Mouse (Mus musculus) forebrain, embryonic 16.5 days (tissue): ENCODE data around the gene Supt3. TPM values are rescaled to one million over a fixed set of nuclear protein-coding genes. Genes with fewer than 3 reads are reported as not detected.

Experiments used
- ATAC-seq: fragments of 200-750 bp; cut with Nextera tagmentation; 2 replicates; pipeline ENCODE4 v1.8.0; 2017; ENCODE audit warnings: mild to moderate bottlenecking, moderate library complexity
- H3K27ac ChIP-seq: fragments of 300-500 bp; sonication (generic); 2 replicates; pipeline ENCODE4 v1.5.1; 2014; ENCODE audit warnings: low read length, control low read depth
- H3K27me3 ChIP-seq: fragments of 300-500 bp; sonication (generic); replicated peaks from 2 replicates; pipeline ENCODE4 v1.6.1; 2014; ENCODE audit warnings: low read length; ENCODE audit not compliant: control insufficient read depth, insufficient read depth
- H3K36me3 ChIP-seq: fragments of 300-500 bp; sonication (generic); 2 replicates; pipeline ENCODE4 v1.6.1; 2014; ENCODE audit not compliant: control insufficient read depth, insufficient read depth
- H3K4me1 ChIP-seq: fragments of 300-500 bp; sonication (generic); replicated peaks from 2 replicates; pipeline ENCODE4 v1.6.1; 2014; ENCODE audit warnings: low read length; ENCODE audit not compliant: control insufficient read depth, insufficient read depth
- H3K4me2 ChIP-seq: fragments of 300-500 bp; sonication (generic); 2 replicates; pipeline ENCODE4 v1.6.1; 2014; ENCODE audit warnings: mild to moderate bottlenecking, low read length, control low read depth
- H3K4me3 ChIP-seq: fragments of 300-500 bp; sonication (generic); replicated peaks from 2 replicates; pipeline ENCODE4 v1.5.1; 2014; ENCODE audit warnings: mild to moderate bottlenecking, low read length, control low read depth
- H3K9ac ChIP-seq: fragments of 300-500 bp; sonication (generic); replicated peaks from 2 replicates; pipeline ENCODE4 v1.6.1; 2014; ENCODE audit warnings: low read depth, low read length, control low read depth
- H3K9me3 ChIP-seq: fragments of 300-500 bp; sonication (generic); 2 replicates; pipeline ENCODE4 v1.6.1; 2016; ENCODE audit warnings: low read length; ENCODE audit not compliant: control insufficient read depth
- WGBS: fragments of 180-500 bp; shearing (Covaris S2); extraction: QIAGEN DNeasy Blood & Tissue Kit; methylation state at CpG from one replicate; pipeline ENCODE4 v1.1.7; 2014; 5-methylcytosine and 5-hydroxymethylcytosine counted together
- polyA plus RNA-seq: library from polyadenylated mRNA; unstranded; fragments of >200 nt; fragmentation: Nextera tagmentation; extraction: Ambion mirVana; gene quantifications from 2 replicates; pipeline ENCODE4 v1.2.1, GENCODE M21; 2015

Supt3 gene
- polyA plus RNA-seq, 1 experiment from 2014 or later: 20.5 TPM

DNA sequence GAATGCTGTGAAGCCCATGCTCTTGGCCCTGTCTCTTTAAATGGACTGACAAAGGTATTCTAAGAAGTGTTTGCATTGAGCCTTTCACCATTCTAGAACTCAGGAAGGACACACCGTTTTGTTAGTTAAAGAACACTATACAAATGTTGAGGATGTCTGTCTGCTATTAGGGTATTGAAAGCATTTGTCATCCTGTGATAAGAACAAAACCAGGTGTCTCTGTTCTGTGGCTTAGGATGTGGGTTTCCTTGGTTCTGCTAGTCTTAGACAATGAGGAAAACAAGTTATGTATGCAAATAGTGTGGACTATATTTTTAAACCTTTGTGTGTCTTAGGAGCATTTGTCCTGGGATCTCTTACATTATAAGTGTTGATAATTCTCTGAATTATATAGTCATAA lies 116.6 kb downstream of the Supt3 start:
- H3K36me3 ChIP-seq: no peaks in the 10 kb centered on the region
- 68% methylated on average over 1 of the region's 1 CpGs for WGBS
- H3K4me1 ChIP-seq: no peaks in the 10 kb centered on the region
- no peaks in the 10 kb centered on the region for H3K27me3 ChIP-seq
- H3K9me3 ChIP-seq: no peaks in the 10 kb centered on the region
- no peak overlapping the region for H3K4me2 ChIP-seq
- no peak overlapping the region for H3K27ac ChIP-seq
- H3K4me3 ChIP-seq: no peak overlapping the region
- no peak overlapping the region for H3K9ac ChIP-seq
- ATAC-seq: no peak

GRCm38 (mm10) chr17:44943536-44944090 lies 166.7 kb downstream of the Supt3 start:
- Histone ChIP-seq H3K36me3 (no peaks in the 10 kb centered on the region), H3K27me3 (no peaks in the 10 kb centered on the region), H3K4me1 (no peaks in the 10 kb centered on the region), H3K27ac (no peak overlapping the region), H3K9ac (no peak overlapping the region), H3K4me2 (no peak overlapping the region), H3K4me3 (no peak overlapping the region), H3K9me3 (no peaks in the 10 kb centered on the region)
- ATAC-seq: no peak
- 76% methylated on average over 4 of the region's 4 CpGs for WGBS

DNA sequence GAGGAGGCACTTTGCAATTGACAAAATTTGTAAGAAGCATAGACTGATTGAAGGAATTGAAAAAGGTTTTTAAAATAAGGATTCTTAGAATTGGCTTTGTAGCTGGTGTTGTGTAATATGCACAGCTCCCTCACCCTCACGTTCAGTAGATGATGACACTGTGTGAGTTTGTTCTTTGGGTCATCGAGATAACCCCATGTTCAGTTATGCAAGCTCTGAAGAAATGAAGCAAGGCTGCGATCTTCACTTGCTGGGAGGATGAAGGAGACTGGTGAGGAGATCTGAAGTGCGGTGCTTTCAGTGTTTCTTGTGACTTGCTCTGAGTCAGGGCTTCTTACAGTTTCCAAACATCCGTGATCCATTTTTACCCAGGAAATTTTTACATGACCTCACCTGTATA lies 168.4 kb downstream of the Supt3 start:
- no peak overlapping the region for H3K9ac ChIP-seq
- H3K36me3 ChIP-seq: no peaks in the 10 kb centered on the region
- H3K27me3 ChIP-seq: no peaks in the 10 kb centered on the region
- H3K4me1 ChIP-seq: no peaks in the 10 kb centered on the region
- H3K4me2 ChIP-seq: no peak overlapping the region
- WGBS: 92% methylated on average over 5 of the region's 5 CpGs
- no peak overlapping the region for H3K4me3 ChIP-seq
- no peak for ATAC-seq
- no peak overlapping the region for H3K27ac ChIP-seq
- no peaks in the 10 kb centered on the region for H3K9me3 ChIP-seq

DNA sequence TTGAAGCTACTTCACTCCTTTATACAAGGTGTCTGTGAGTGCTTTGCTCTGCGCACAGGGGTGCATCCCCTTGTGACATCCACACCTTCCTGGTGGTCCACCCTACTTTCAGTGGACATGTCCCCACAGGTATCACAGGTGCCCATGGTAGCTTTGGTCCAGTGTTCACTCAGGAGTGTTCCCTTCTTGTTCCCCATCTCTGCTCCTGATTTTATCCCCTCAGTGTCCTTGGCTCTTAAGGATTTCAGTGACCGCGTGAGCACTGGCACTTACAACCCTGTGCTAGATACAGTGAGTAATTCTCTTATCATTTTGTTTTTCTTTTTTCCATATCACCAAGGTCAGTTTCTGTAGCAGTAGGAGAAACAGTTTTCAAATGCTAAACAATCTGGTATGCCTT lies 171.4 kb downstream of the Supt3 start:
- WGBS: 95% methylated on average over 3 of the region's 3 CpGs
- no peak for ATAC-seq

DNA sequence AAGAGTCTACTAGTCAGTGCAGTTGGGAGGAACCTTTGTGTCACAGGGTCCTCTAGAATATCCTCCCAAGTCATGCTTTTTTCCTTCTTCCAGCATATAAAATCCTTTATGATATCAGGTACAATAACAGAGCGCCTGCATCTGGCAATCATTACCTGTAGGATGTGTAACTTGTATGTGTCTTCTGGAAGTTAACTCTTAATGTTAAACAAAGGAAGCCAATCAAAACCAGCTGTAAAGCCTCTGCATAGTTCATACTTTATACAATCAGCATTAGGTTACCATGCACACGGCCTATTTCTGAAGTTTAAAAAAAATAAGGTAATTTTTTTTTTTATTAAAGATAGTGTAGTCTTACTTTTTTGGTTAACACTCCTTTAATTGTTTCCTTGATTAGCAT lies 179.7 kb downstream of the Supt3 start:
- no peak overlapping the region for H3K9ac ChIP-seq
- no peaks in the 10 kb centered on the region for H3K36me3 ChIP-seq
- H3K4me1 ChIP-seq: no peaks in the 10 kb centered on the region
- H3K27ac ChIP-seq: no peak overlapping the region
- no peak for ATAC-seq
- WGBS: 89% methylated on average over 2 of the region's 2 CpGs
- H3K9me3 ChIP-seq: no peaks in the 10 kb centered on the region
- H3K27me3 ChIP-seq: no peaks in the 10 kb centered on the region
- no peak overlapping the region for H3K4me2 ChIP-seq
- H3K4me3 ChIP-seq: no peak overlapping the region

More for the DNA sequence above, 171.4 kb downstream of the Supt3 start:
- H3K4me3 ChIP-seq: no peak overlapping the region
- H3K27me3 ChIP-seq: no peaks in the 10 kb centered on the region
- H3K9ac ChIP-seq: no peak overlapping the region
- no peaks in the 10 kb centered on the region for H3K9me3 ChIP-seq
- H3K4me1 ChIP-seq: no peaks in the 10 kb centered on the region
- no peak overlapping the region for H3K4me2 ChIP-seq
- H3K27ac ChIP-seq: no peak overlapping the region
- no peaks in the 10 kb centered on the region for H3K36me3 ChIP-seq

DNA sequence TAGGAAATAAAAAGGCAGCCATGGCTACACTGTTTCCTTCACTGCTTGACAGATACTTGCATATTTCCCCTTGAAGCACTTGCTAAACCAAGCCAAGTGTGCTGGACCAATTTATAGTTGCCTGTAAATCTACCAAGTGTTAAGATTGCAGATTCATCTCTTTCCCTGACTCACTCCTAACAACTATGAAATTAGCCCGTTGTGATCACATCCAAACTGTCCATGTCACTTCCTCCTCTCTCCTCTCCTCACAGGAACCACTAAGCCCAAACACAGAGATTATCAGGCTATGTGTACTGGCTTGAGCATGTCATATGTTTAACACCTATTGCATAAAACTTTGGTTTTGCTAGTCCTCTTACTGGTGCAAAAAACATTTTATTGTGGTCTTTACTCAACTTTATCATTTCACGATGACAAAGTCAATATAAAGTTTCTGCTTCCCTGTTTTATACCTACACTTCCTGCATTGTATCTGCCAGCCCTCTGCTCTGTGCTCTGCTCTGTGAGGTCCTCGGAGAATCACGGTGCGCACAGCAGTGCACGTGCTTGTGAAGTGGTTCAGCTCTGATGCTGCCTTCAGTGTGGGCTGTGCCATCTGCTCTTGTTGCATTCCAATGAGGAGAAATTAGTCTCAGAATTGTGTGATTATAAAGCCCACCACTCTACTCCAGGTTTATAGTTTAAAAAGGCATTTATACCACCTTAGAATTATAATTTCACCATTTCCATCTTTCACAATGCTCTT lies 186.3 kb downstream of the Supt3 start:
- no peaks in the 10 kb centered on the region for H3K4me1 ChIP-seq
- H3K4me2 ChIP-seq: no peak overlapping the region
- no peak overlapping the region for H3K9ac ChIP-seq
- no peaks in the 10 kb centered on the region for H3K27me3 ChIP-seq
- no peak overlapping the region for H3K4me3 ChIP-seq
- no peak for ATAC-seq
- WGBS: 73% methylated on average over 6 of the region's 6 CpGs
- no peaks in the 10 kb centered on the region for H3K9me3 ChIP-seq
- H3K27ac ChIP-seq: no peak overlapping the region
- no peaks in the 10 kb centered on the region for H3K36me3 ChIP-seq

GRCm38 (mm10) chr17:44967186-44967585 lies 190.2 kb downstream of the Supt3 start:
- Histone ChIP-seq H3K27ac (no peak overlapping the region), H3K9ac (no peak overlapping the region), H3K4me2 (no peak overlapping the region), H3K9me3 (no peaks in the 10 kb centered on the region), H3K36me3 (no peaks in the 10 kb centered on the region), H3K4me3 (no peak overlapping the region), H3K4me1 (no peaks in the 10 kb centered on the region), H3K27me3 (no peaks in the 10 kb centered on the region)
- no peak for ATAC-seq
- WGBS: 95% methylated on average over 1 of the region's 1 CpGs

- WGBS: 91% methylated on average over 3 of the region's 3 CpGs
- H3K4me2 ChIP-seq: no peak overlapping the region
Observed at GRCm38 (mm10) chr17:44970255-44970654, 193.3 kb downstream of the Supt3 start.

GRCm38 (mm10) chr17:44973489-44973888 lies 196.5 kb downstream of the Supt3 start:
- WGBS: 67% methylated on average over 4 of the region's 4 CpGs

More at GRCm38 (mm10) chr17:44970255-44970654, 193.3 kb downstream of the Supt3 start:
- H3K4me3 ChIP-seq: no peak overlapping the region
- H3K36me3 ChIP-seq: no peaks in the 10 kb centered on the region
- ATAC-seq: no peak
- no peak overlapping the region for H3K9ac ChIP-seq
- no peak overlapping the region for H3K27ac ChIP-seq
- H3K27me3 ChIP-seq: no peaks in the 10 kb centered on the region
- no peaks in the 10 kb centered on the region for H3K9me3 ChIP-seq
- no peaks in the 10 kb centered on the region for H3K4me1 ChIP-seq

More at GRCm38 (mm10) chr17:44973489-44973888, 196.5 kb downstream of the Supt3 start:
- Histone ChIP-seq H3K9me3 (no peaks in the 10 kb centered on the region), H3K27ac (no peak overlapping the region), H3K36me3 (no peaks in the 10 kb centered on the region), H3K27me3 (no peaks in the 10 kb centered on the region), H3K4me3 (no peak overlapping the region), H3K9ac (no peak overlapping the region), H3K4me1 (no peaks in the 10 kb centered on the region), H3K4me2 (no peak overlapping the region)
- no peak for ATAC-seq
